Mouse (Mus musculus): ENCODE results near the gene Aff1. TPM values are rescaled to one million over a fixed set of nuclear protein-coding genes. Genes with fewer than 3 reads are reported as not detected.
A peak's percentile ranks its signal among the peaks of the same experiment; 100 is the strongest.

The Aff1 gene
- polyA plus RNA-seq, 1 experiment, result 23.3 TPM

GRCm38 (mm10) chr5:103722721-103723120, 30.5 kb downstream of the Aff1 start:
- Histone ChIP-seq H3K4me3 (ENCODE audit: low read depth, low read length) (no peak overlapping the region), H3K36me3 (ENCODE audit: control insufficient read depth, insufficient read depth, low read length, poor library complexity, severe bottlenecking) (no peaks in the 10 kb centered on the region), H3K9me3 (replicated peaks; ENCODE audit: control insufficient read depth, insufficient read depth, low read length, poor library complexity, severe bottlenecking) (no peaks in the 10 kb centered on the region), H3K27me3 (ENCODE audit: control insufficient read depth, insufficient read depth, low read length, poor library complexity, severe bottlenecking) (no peaks in the 10 kb centered on the region), H3K27ac (ENCODE audit: insufficient read depth, low read length) (no peak overlapping the region), H3K9ac (ENCODE audit: low read depth, poor library complexity, severe bottlenecking) (no peak overlapping the region), H3K4me1 (ENCODE audit: control insufficient read depth, insufficient read depth, low read length) (peaks cover 4% of the 10 kb centered on the region)
- TF ChIP-seq EP300 (IDR thresholded peaks at IDR 0.05; ENCODE audit: insufficient read depth, low read depth, low read length), result no peak
- no peak for TF ChIP-seq POLR2A (IDR thresholded peaks at IDR 0.05; ENCODE audit: insufficient read depth, low read length)
- TF ChIP-seq CTCF (IDR thresholded peaks at IDR 0.05; ENCODE audit: low read depth, low read length), result no peak

GRCm38 (mm10) chr5:103724384-103724783, 32.2 kb downstream of the Aff1 start:
- Histone ChIP-seq H3K4me3 (ENCODE audit: low read depth, low read length) (no peak overlapping the region), H3K27ac (ENCODE audit: insufficient read depth, low read length) (peak overlapping the region; percentile 79), H3K27me3 (ENCODE audit: control insufficient read depth, insufficient read depth, low read length, poor library complexity, severe bottlenecking) (no peaks in the 10 kb centered on the region), H3K4me1 (ENCODE audit: control insufficient read depth, insufficient read depth, low read length) (peaks cover 8% of the 10 kb centered on the region), H3K9me3 (replicated peaks; ENCODE audit: control insufficient read depth, insufficient read depth, low read length, poor library complexity, severe bottlenecking) (no peaks in the 10 kb centered on the region), H3K9ac (ENCODE audit: low read depth, poor library complexity, severe bottlenecking) (no peak overlapping the region), H3K36me3 (ENCODE audit: control insufficient read depth, insufficient read depth, low read length, poor library complexity, severe bottlenecking) (no peaks in the 10 kb centered on the region)
- TF ChIP-seq POLR2A (IDR thresholded peaks at IDR 0.05; ENCODE audit: insufficient read depth, low read length), result no peak
- TF ChIP-seq EP300 (IDR thresholded peaks at IDR 0.05; ENCODE audit: insufficient read depth, low read depth, low read length), result peak; percentile 73

DNA sequence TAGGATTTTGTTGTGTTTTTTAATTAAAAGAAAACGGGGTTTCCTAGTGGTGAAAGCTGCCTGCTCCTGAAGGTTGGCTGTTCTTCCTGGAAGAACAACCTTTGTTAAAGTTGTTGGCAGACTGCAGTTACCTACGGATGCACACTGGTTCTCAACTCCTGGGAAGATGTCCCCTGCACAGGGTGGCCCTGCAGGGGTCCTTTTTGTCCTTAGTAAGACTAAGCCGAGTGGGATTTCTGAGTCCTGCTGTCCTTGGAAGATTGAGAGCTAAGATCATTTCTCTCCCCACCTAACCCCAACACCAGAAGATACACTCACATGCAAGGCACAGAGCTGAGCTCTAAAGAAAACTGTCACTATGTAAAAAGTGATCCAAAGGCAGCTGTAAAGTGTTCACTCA, 32.6 kb downstream of the Aff1 start:
- Histone ChIP-seq H3K27ac (ENCODE audit: insufficient read depth, low read length) (peak overlapping the region; percentile 71), H3K36me3 (ENCODE audit: control insufficient read depth, insufficient read depth, low read length, poor library complexity, severe bottlenecking) (no peaks in the 10 kb centered on the region), H3K27me3 (ENCODE audit: control insufficient read depth, insufficient read depth, low read length, poor library complexity, severe bottlenecking) (no peaks in the 10 kb centered on the region), H3K9me3 (replicated peaks; ENCODE audit: control insufficient read depth, insufficient read depth, low read length, poor library complexity, severe bottlenecking) (no peaks in the 10 kb centered on the region), H3K4me3 (ENCODE audit: low read depth, low read length) (no peak overlapping the region), H3K9ac (ENCODE audit: low read depth, poor library complexity, severe bottlenecking) (no peak overlapping the region), H3K4me1 (ENCODE audit: control insufficient read depth, insufficient read depth, low read length) (peaks cover 8% of the 10 kb centered on the region)
- TF ChIP-seq POLR2A (IDR thresholded peaks at IDR 0.05; ENCODE audit: insufficient read depth, low read length), result no peak
- TF ChIP-seq EP300 (IDR thresholded peaks at IDR 0.05; ENCODE audit: insufficient read depth, low read depth, low read length), result no peak
- no peak for TF ChIP-seq CTCF (IDR thresholded peaks at IDR 0.05; ENCODE audit: low read depth, low read length)

- Histone ChIP-seq H3K4me1 (ENCODE audit: control insufficient read depth, insufficient read depth, low read length) (peaks cover 8% of the 10 kb centered on the region), H3K27me3 (ENCODE audit: control insufficient read depth, insufficient read depth, low read length, poor library complexity, severe bottlenecking) (no peaks in the 10 kb centered on the region), H3K36me3 (ENCODE audit: control insufficient read depth, insufficient read depth, low read length, poor library complexity, severe bottlenecking) (no peaks in the 10 kb centered on the region), H3K9me3 (replicated peaks; ENCODE audit: control insufficient read depth, insufficient read depth, low read length, poor library complexity, severe bottlenecking) (no peaks in the 10 kb centered on the region), H3K27ac (ENCODE audit: insufficient read depth, low read length) (peak overlapping the region; percentile 71), H3K4me3 (ENCODE audit: low read depth, low read length) (no peak overlapping the region), H3K9ac (ENCODE audit: low read depth, poor library complexity, severe bottlenecking) (no peak overlapping the region)
- TF ChIP-seq EP300 (IDR thresholded peaks at IDR 0.05; ENCODE audit: insufficient read depth, low read depth, low read length) (0 out of 2 replicates have a peak, but pooled peaks have one; percentile 61), POLR2A (IDR thresholded peaks at IDR 0.05; ENCODE audit: insufficient read depth, low read length) (no peak)
Observed at GRCm38 (mm10) chr5:103725268-103726149, 33.3 kb downstream of the Aff1 start.

GRCm38 (mm10) chr5:103726281-103726938, 34.2 kb downstream of the Aff1 start:
- Histone ChIP-seq H3K4me3 (ENCODE audit: low read depth, low read length) (no peak overlapping the region), H3K36me3 (ENCODE audit: control insufficient read depth, insufficient read depth, low read length, poor library complexity, severe bottlenecking) (no peaks in the 10 kb centered on the region), H3K27me3 (ENCODE audit: control insufficient read depth, insufficient read depth, low read length, poor library complexity, severe bottlenecking) (no peaks in the 10 kb centered on the region), H3K9me3 (replicated peaks; ENCODE audit: control insufficient read depth, insufficient read depth, low read length, poor library complexity, severe bottlenecking) (no peaks in the 10 kb centered on the region), H3K27ac (ENCODE audit: insufficient read depth, low read length) (peak overlapping the region; percentile 66), H3K9ac (ENCODE audit: low read depth, poor library complexity, severe bottlenecking) (0 out of 2 replicates have a peak overlapping the region, but pooled peaks have one; percentile 27), H3K4me1 (ENCODE audit: control insufficient read depth, insufficient read depth, low read length) (peaks cover 10% of the 10 kb centered on the region)
- TF ChIP-seq EP300 (IDR thresholded peaks at IDR 0.05; ENCODE audit: insufficient read depth, low read depth, low read length), result peak; percentile 80
- TF ChIP-seq CTCF (IDR thresholded peaks at IDR 0.05; ENCODE audit: low read depth, low read length), result no peak
